Comparison of ENCODE assay signal across 19 mouse cellular contexts in the genomic region with DNA sequence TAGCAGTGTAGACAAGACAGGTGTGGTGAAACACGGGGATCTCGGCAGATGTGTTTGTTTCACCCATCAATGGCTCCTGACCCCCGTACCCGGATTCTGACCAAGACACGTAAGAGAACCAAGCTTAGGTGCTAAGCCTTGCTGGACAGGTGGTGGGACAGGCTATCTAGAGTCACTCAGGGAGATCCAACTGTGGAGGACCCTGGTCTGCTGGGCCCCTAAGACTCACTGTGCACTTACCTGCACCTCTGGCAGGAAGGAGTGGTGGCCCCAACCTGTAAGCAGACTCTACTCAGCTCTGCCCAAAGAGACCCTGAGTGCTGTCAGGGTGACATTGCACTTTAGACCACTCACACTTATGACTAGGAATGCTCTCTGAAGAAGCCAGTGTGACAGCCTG. TPM values are rescaled to one million over a fixed set of nuclear protein-coding genes. Genes with fewer than 3 reads are reported as not detected.
DNase-seq lines count a peak whose midpoint lies in the region; ATAC-seq and TF ChIP-seq lines count a peak whose summit lies in the region.
"Had no signal": no experiment of that assay in that cellular context is flagged by ENCODE, and none has a peak within 500 bp of the region (broad histone marks: within the 10 kb centered on the region; RNA-seq: fewer than 3 reads in every experiment).

No protein-coding gene starts in this region.

- WGBS in forebrain, embryonic 13.5 days, result 93% methylated on average over 5 of the region's 5 CpGs
- 93% methylated on average over 5 of the region's 5 CpGs for WGBS in hindbrain, embryonic 14.5 days
- 93% methylated on average over 5 of the region's 5 CpGs for WGBS in midbrain, embryonic 15.5 days

- H3K27me3 ChIP-seq in forebrain, embryonic 13.5 days, result no peaks in the 10 kb centered on the region
- H3K27me3 ChIP-seq in hindbrain, embryonic 14.5 days (ENCODE audit: control insufficient read depth, insufficient read depth, low read length), result no peaks in the 10 kb centered on the region
- no peaks in the 10 kb centered on the region for H3K27me3 ChIP-seq in midbrain, embryonic 15.5 days (replicated peaks)
- H3K27me3 ChIP-seq: CH12.LX had no signal

- H3K4me2 ChIP-seq in forebrain, embryonic 13.5 days, result no peak overlapping the region
- H3K4me2 ChIP-seq in hindbrain, embryonic 14.5 days (replicated peaks), result no peak overlapping the region
- no peak overlapping the region for H3K4me2 ChIP-seq in midbrain, embryonic 15.5 days

- no peak for DNase-seq in gastrocnemius, adult 2 months
- DNase-seq in gastrocnemius, postnatal 25 days, result no peak
- no peak for DNase-seq in hindbrain, embryonic 14.5 days (ENCODE audit: low spot score)
- no peak for DNase-seq in cerebellum, postnatal 14 days
- DNase-seq in layer of hippocampus, adult 18-20 months (ENCODE audit: low spot score in 2 of 2), result no peak
- no peak for DNase-seq in layer of hippocampus, postnatal 10 days (ENCODE audit: low spot score in 2 of 2)
- DNase-seq: adrenal gland, postnatal 14 days; cerebellum, adult 2 months; lung, postnatal 10 days; right cerebral cortex, adult 18-20 months; spleen, adult 18-20 months; thymus, postnatal 25 days had no signal

- intact Hi-C loops in gastrocnemius, adult 2 months (cut with DNase I), result no loop called here

- H3K36me3 ChIP-seq in forebrain, embryonic 13.5 days (ENCODE audit: poor library complexity, severe bottlenecking), result no peaks in the 10 kb centered on the region
- H3K36me3 ChIP-seq in hindbrain, embryonic 14.5 days (replicated peaks; ENCODE audit: control insufficient read depth, insufficient read depth), result no peaks in the 10 kb centered on the region
- no peaks in the 10 kb centered on the region for H3K36me3 ChIP-seq in midbrain, embryonic 15.5 days (replicated peaks)

- peaks cover 31% of the 10 kb centered on the region for H3K4me1 ChIP-seq in forebrain, embryonic 13.5 days
- H3K4me1 ChIP-seq in hindbrain, embryonic 14.5 days (replicated peaks; ENCODE audit: control insufficient read depth, insufficient read depth, low read length), result peaks cover 28% of the 10 kb centered on the region
- H3K4me1 ChIP-seq in midbrain, embryonic 15.5 days, result peaks cover 33% of the 10 kb centered on the region

- H3K27ac ChIP-seq in gastrocnemius, adult 2 months, result peak overlapping the region; percentile 73; the same call in 1 of the 2 replicates
- H3K27ac ChIP-seq in forebrain, embryonic 13.5 days, result peak overlapping the region; percentile 96
- H3K27ac ChIP-seq in hindbrain, embryonic 14.5 days, result peak overlapping the region; percentile 97
- H3K27ac ChIP-seq in midbrain, embryonic 15.5 days, result peak overlapping the region; percentile 98
- H3K27ac ChIP-seq: liver, embryonic 14.5 days had no signal

- no peak for TF ChIP-seq CTCF in gastrocnemius, adult 2 months (IDR thresholded peaks at IDR 0.05)

- H3K9me3 ChIP-seq in forebrain, embryonic 13.5 days (replicated peaks), result no peaks in the 10 kb centered on the region
- H3K9me3 ChIP-seq in hindbrain, embryonic 14.5 days (ENCODE audit: control insufficient read depth, low read length), result no peaks in the 10 kb centered on the region
- no peaks in the 10 kb centered on the region for H3K9me3 ChIP-seq in midbrain, embryonic 15.5 days

- no peak overlapping the region for H3K9ac ChIP-seq in forebrain, embryonic 13.5 days
- no peak overlapping the region for H3K9ac ChIP-seq in hindbrain, embryonic 14.5 days
- H3K9ac ChIP-seq in midbrain, embryonic 15.5 days, result no peak overlapping the region
- H3K9ac ChIP-seq: liver, embryonic 14.5 days had no signal

- no peak overlapping the region for H3K4me3 ChIP-seq in gastrocnemius, adult 2 months
- no peak overlapping the region for H3K4me3 ChIP-seq in forebrain, embryonic 13.5 days
- H3K4me3 ChIP-seq in hindbrain, embryonic 14.5 days (replicated peaks; ENCODE audit: low read length), result no peak overlapping the region
- H3K4me3 ChIP-seq in midbrain, embryonic 15.5 days, result no peak overlapping the region
- H3K4me3 ChIP-seq: left cerebral cortex, adult 2 months had no signal

- ATAC-seq in forebrain, embryonic 13.5 days, result no peak
- ATAC-seq in hindbrain, embryonic 14.5 days (ENCODE audit: low FRiP score), result no peak
- no peak for ATAC-seq in midbrain, embryonic 15.5 days (replicated peaks)

RNA-seq across cellular contexts. Expression of gene Sh2d6, which starts 0.6 kb away (rescaled TPM):
- total RNA-seq in gastrocnemius, adult 2 months (2021), result under 1 TPM; 0.59 to 0.99 TPM
- total RNA-seq in gastrocnemius, postnatal 25 days (2021), result 1 to 10 TPM in 1 of 2 experiments, under 1 TPM in 1; 1.00 to 1.3 TPM
- polyA plus RNA-seq in forebrain, embryonic 13.5 days (2015; fragmentation: Nextera tagmentation; extraction: Ambion mirVana), result 0.62 and 0.89 TPM in 2 replicates
- polyA plus RNA-seq in hindbrain, embryonic 14.5 days (2014; fragmentation: Nextera tagmentation; extraction: Ambion mirVana), result 0.24 and 0.82 TPM in 2 replicates
- 0.65 and 0.91 TPM in 2 replicates for polyA plus RNA-seq in midbrain, embryonic 15.5 days (2015; fragmentation: Nextera tagmentation; extraction: Ambion mirVana)
- under 1 TPM; 0.67 to 0.76 TPM for total RNA-seq in layer of hippocampus, adult 18-20 months (2021)
- under 1 TPM; 0.67 to 0.78 TPM for total RNA-seq in layer of hippocampus, postnatal 10 days (2021)
- polyA plus RNA-seq: heart, postnatal 0 days; kidney, postnatal 0 days; liver, embryonic 14.5 days had no signal

RNA-seq across cellular contexts. Expression of gene Capg, which starts 23.3 kb away (rescaled TPM):
- total RNA-seq in gastrocnemius, adult 2 months (2021), result 1 to 10 TPM; 6.8 to 9.7 TPM
- total RNA-seq in gastrocnemius, postnatal 25 days (2021), result 10 to 100 TPM in 1 of 2 experiments, 1 to 10 TPM in 1; 8.1 to 10.5 TPM
- polyA plus RNA-seq in forebrain, embryonic 13.5 days (2015; fragmentation: Nextera tagmentation; extraction: Ambion mirVana), result 4.7 and 4.8 TPM in 2 replicates
- 8.1 and 10.3 TPM in 2 replicates for polyA plus RNA-seq in hindbrain, embryonic 14.5 days (2014; fragmentation: Nextera tagmentation; extraction: Ambion mirVana)
- polyA plus RNA-seq in midbrain, embryonic 15.5 days (2015; fragmentation: Nextera tagmentation; extraction: Ambion mirVana), result 5.8 and 7.8 TPM in 2 replicates
- 1 to 10 TPM; 3.9 to 5.0 TPM for total RNA-seq in layer of hippocampus, adult 18-20 months (2021)
- total RNA-seq in layer of hippocampus, postnatal 10 days (2021), result 1 to 10 TPM; 2.1 to 3.4 TPM
